Mouse (Mus musculus) v-Abl transformed pro-B cells (cell line): Measurements from ENCODE around the gene Atat1.

ENCODE experiments used
- in situ Hi-C, 2 experiments: fragments of 400-800 bp; cut with MboI; formaldehyde crosslinking; loops; one replicate each; pipeline ENCODE4 v1.15.1; 2025; ENCODE audit not compliant: unreplicated experiment in 2 of 2

The Atat1 gene

DNA sequence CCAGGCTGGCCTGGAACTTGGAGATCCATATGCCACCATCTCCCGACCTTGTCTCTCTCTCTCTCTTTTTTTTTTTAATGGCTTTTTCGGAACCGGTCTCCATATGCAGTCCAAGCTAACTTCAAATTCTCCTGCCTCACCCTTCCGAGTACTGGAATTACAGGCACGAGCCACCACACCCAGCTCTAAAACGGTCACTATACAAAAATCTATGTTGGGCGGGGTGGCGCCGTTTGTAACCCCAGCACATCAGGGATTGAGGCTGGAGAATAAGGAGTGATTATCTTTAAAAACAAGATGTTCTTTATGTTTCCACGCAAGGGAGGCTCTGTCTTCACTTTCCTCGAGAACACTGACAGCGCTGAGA, 49.1 kb downstream of the Atat1 start:
- in situ Hi-C loops, result no loop called here

DNA sequence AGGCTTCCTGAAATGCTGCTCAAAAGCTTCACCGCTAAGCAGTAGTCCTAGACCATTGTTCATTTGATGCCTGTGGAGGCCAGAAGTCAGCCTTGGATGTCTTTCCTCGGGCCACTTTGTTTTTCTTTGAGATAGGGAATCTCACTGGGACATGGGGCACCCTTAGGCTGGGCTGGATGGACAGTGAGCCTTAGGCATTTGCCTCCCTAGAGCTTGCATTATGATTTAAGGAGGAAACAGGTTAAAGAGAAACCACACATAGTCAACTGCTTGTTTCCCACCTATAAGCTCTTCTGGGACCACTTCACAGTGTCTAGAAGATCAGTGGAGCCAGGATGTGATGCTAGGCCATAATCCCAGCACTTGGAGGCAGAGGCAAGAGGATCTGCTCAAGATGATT, 50.0 kb downstream of the Atat1 start:
- in situ Hi-C loops, result no loop called here

DNA sequence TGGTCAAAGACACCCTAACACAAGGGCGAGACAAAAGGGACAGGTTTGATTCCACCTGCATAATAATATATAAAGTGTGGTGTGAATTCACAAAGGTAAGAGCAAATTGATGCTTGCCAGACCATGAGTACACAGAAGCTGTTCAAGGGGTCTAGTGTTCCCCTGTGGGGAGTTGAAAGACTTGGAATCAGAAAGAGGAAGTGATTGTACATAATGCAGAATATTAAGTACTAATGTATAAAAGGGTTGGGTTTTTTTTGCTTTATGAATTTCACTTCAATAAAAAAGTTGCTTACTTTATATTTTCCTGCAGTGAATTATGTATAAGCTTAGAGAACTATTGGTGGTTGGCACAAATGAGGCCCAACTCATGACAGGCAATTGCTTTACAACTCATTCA, 50.5 kb downstream of the Atat1 start:
- in situ Hi-C loops, result no loop called here

DNA sequence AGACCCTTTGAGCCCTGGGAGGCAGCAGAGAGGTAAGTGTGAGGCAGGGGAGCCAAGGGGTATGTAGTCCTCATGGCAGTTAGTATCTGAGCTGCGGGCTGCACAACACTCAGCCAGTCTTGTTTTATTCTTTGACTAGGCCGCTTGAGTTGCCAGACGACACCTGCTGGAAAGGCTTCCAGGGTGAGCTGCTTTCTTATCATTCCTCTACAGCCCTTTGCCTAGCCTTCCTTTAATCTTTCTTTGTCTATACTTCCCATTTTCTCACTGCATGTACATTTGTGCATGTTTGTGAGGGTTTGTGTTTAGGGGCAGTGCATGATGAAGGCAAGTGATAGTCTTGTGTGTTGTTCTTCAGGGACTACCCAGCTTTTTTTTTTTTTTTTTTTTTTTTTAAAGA, 58.9 kb downstream of the Atat1 start:
- in situ Hi-C loops, result no loop called here

- in situ Hi-C loops, result no loop called here
Measured at GRCm38 (mm10) chr17:35848112-35848511, 61.8 kb downstream of the Atat1 start.
